Comparison of ENCODE assay signal across 9 mouse cellular contexts in genomic region chr6:32848974-32849373, GRCm38 (mm10).
"Had no signal": no experiment of that assay in that cellular context is flagged by ENCODE, and none has a peak within 500 bp of the region (broad histone marks: within the 10 kb centered on the region; RNA-seq: fewer than 3 reads in every experiment).

No protein-coding gene starts in this region.

- H3K27ac ChIP-seq: layer of hippocampus, adult 2 months; limb, embryonic 12.5 days; lung, embryonic 15.5 days; midbrain, embryonic 13.5 days had no signal

- H3K4me1 ChIP-seq: limb, embryonic 12.5 days had no signal

- H3K9me3 ChIP-seq: limb, embryonic 12.5 days; lung, embryonic 15.5 days; midbrain, embryonic 13.5 days had no signal

- H3K4me3 ChIP-seq: layer of hippocampus, adult 2 months; limb, embryonic 12.5 days; lung, embryonic 15.5 days; midbrain, embryonic 13.5 days had no signal

- DNase-seq: kidney, adult 18-20 months; kidney, postnatal 10 days; kidney, postnatal 4 days; spleen, adult 18-20 months; thymus, postnatal 36 days had no signal

- H3K4me2 ChIP-seq: limb, embryonic 12.5 days; lung, embryonic 15.5 days; midbrain, embryonic 13.5 days had no signal

- H3K36me3 ChIP-seq: limb, embryonic 12.5 days; lung, embryonic 15.5 days; midbrain, embryonic 13.5 days had no signal

- H3K27me3 ChIP-seq: limb, embryonic 12.5 days; lung, embryonic 15.5 days; midbrain, embryonic 13.5 days had no signal

- H3K9ac ChIP-seq: limb, embryonic 12.5 days; lung, embryonic 15.5 days; midbrain, embryonic 13.5 days had no signal

- ATAC-seq: midbrain, embryonic 13.5 days had no signal
